Mouse (Mus musculus) liver, embryonic 13.5 days (tissue): ENCODE results near the gene Caskin2. TPM values are rescaled to one million over a fixed set of nuclear protein-coding genes. Genes with fewer than 3 reads are reported as not detected.

Experiments
- ATAC-seq: fragments of 200-750 bp; cut with Nextera tagmentation; 2 replicates; pipeline ENCODE4 v1.8.0; 2017; ENCODE audit warnings: low read depth, mild to moderate bottlenecking, moderate number of reproducible peaks, moderate library complexity
- DNase-seq: peaks from one replicate; pipeline ENCODE4 v3.0.0; 2022
- H3K27ac ChIP-seq: fragments of 300-500 bp; sonication (generic); 2 replicates; pipeline ENCODE4 v1.5.1; 2015; ENCODE audit warnings: moderate library complexity, mild to moderate bottlenecking, inconsistent platforms
- H3K27me3 ChIP-seq: fragments of 300-500 bp; sonication (generic); 2 replicates; pipeline ENCODE4 v1.6.1; 2015; ENCODE audit warnings: mild to moderate bottlenecking, inconsistent platforms
- H3K36me3 ChIP-seq: fragments of 300-500 bp; sonication (generic); 2 replicates; pipeline ENCODE4 v1.6.1; 2015; ENCODE audit warnings: mild to moderate bottlenecking, inconsistent platforms
- H3K4me1 ChIP-seq: fragments of 300-500 bp; sonication (generic); replicated peaks from 2 replicates; pipeline ENCODE4 v1.6.1; 2015; ENCODE audit warnings: inconsistent platforms
- H3K4me2 ChIP-seq: fragments of 300-500 bp; sonication (generic); 2 replicates; pipeline ENCODE4 v1.6.1; 2015; ENCODE audit warnings: inconsistent platforms, mild to moderate bottlenecking, moderate library complexity
- H3K4me3 ChIP-seq: fragments of 300-500 bp; sonication (generic); replicated peaks from 2 replicates; pipeline ENCODE4 v1.5.1; 2015; ENCODE audit warnings: mild to moderate bottlenecking, inconsistent platforms
- H3K9ac ChIP-seq: fragments of 300-500 bp; sonication (generic); 2 replicates; pipeline ENCODE4 v1.6.1; 2015; ENCODE audit warnings: mild to moderate bottlenecking, inconsistent platforms
- H3K9me3 ChIP-seq: fragments of 300-500 bp; sonication (generic); replicated peaks from 2 replicates; pipeline ENCODE4 v1.6.1; 2016; ENCODE audit warnings: inconsistent platforms
- WGBS: fragments of 180-500 bp; shearing (Covaris S2); methylation state at CpG from one replicate; pipeline ENCODE4 v1.1.7; 2015; ENCODE audit not compliant: insufficient replicate concordance; 5-methylcytosine and 5-hydroxymethylcytosine counted together
- polyA plus RNA-seq: library from polyadenylated mRNA; unstranded; fragments of >200 nt; fragmentation: Nextera tagmentation; extraction: Ambion mirVana; gene quantifications from 2 replicates; pipeline ENCODE4 v1.2.1, GENCODE M21; 2015

The Caskin2 gene
- polyA plus RNA-seq, 1 experiment from 2014 or later, result 5.7 TPM

- DNase-seq (no peak), ATAC-seq (peak; percentile 73)
- H3K4me3 ChIP-seq, result peak overlapping the region; percentile 28
- 15% methylated on average over 3 of the region's 3 CpGs for WGBS
- no peaks in the 10 kb centered on the region for H3K9me3 ChIP-seq
- peaks cover 81% of the 10 kb centered on the region for H3K4me1 ChIP-seq
- H3K27me3 ChIP-seq, result no peaks in the 10 kb centered on the region
- H3K4me2 ChIP-seq, result peak overlapping the region; percentile 55
- no peaks in the 10 kb centered on the region; the same call in 1 of the 2 replicates for H3K36me3 ChIP-seq
- peak overlapping the region; percentile 53 for H3K9ac ChIP-seq
- peak overlapping the region; percentile 80 for H3K27ac ChIP-seq
Measured at GRCm38 (mm10) chr11:115831518-115831917, 18.1 kb upstream of the Caskin2 start.

GRCm38 (mm10) chr11:115830550-115831325, 17.3 kb upstream of the Caskin2 start:
- Histone ChIP-seq H3K4me3 (peak overlapping the region; percentile 28), H3K4me1 (peaks cover 87% of the 10 kb centered on the region), H3K9ac (peak overlapping the region; percentile 53), H3K9me3 (no peaks in the 10 kb centered on the region), H3K27me3 (no peaks in the 10 kb centered on the region; the same call in 1 of the 2 replicates), H3K27ac (peak overlapping the region; percentile 80), H3K4me2 (peak overlapping the region; percentile 55), H3K36me3 (no peaks in the 10 kb centered on the region; the same call in 1 of the 2 replicates)
- 38% methylated on average over 25 of the region's 25 CpGs for WGBS
- no peak for DNase-seq
- ATAC-seq, result no peak

- H3K9ac ChIP-seq, result no peak overlapping the region
Measured at GRCm38 (mm10) chr11:115829036-115829435, 15.6 kb upstream of the Caskin2 start.

GRCm38 (mm10) chr11:115827624-115828023, 14.2 kb upstream of the Caskin2 start:
- WGBS, result 71% methylated on average over 6 of the region's 6 CpGs
- Histone ChIP-seq H3K4me1 (peaks cover 87% of the 10 kb centered on the region), H3K27ac (no peak overlapping the region)

More at GRCm38 (mm10) chr11:115829036-115829435, 15.6 kb upstream of the Caskin2 start:
- Histone ChIP-seq H3K4me1 (peaks cover 93% of the 10 kb centered on the region), H3K4me2 (no peak overlapping the region), H3K27me3 (no peaks in the 10 kb centered on the region; the same call in 1 of the 2 replicates), H3K9me3 (no peaks in the 10 kb centered on the region), H3K27ac (peak overlapping the region; percentile 25; the same call in 1 of the 2 replicates), H3K36me3 (no peaks in the 10 kb centered on the region), H3K4me3 (no peak overlapping the region)
- WGBS, result 49% methylated on average over 4 of the region's 4 CpGs
- DNase-seq (no peak), ATAC-seq (no peak)

GRCm38 (mm10) chr11:115826487-115826886, 13.0 kb upstream of the Caskin2 start:
- WGBS, result 66% methylated on average over 5 of the region's 5 CpGs
- H3K4me3 ChIP-seq, result no peak overlapping the region
- H3K27me3 ChIP-seq, result no peaks in the 10 kb centered on the region; the same call in 1 of the 2 replicates
- no peak overlapping the region for H3K9ac ChIP-seq
- H3K27ac ChIP-seq, result no peak overlapping the region
- no peaks in the 10 kb centered on the region for H3K9me3 ChIP-seq
- DNase-seq, result no peak
- H3K36me3 ChIP-seq, result peaks cover 12% of the 10 kb centered on the region
- peaks cover 75% of the 10 kb centered on the region for H3K4me1 ChIP-seq
- H3K4me2 ChIP-seq, result no peak overlapping the region
- no peak for ATAC-seq

More at GRCm38 (mm10) chr11:115827624-115828023, 14.2 kb upstream of the Caskin2 start:
- Histone ChIP-seq H3K9me3 (no peaks in the 10 kb centered on the region), H3K4me2 (no peak overlapping the region), H3K9ac (no peak overlapping the region; the same call in 1 of the 2 replicates), H3K36me3 (peaks cover 2% of the 10 kb centered on the region; the same call in 1 of the 2 replicates), H3K27me3 (no peaks in the 10 kb centered on the region; the same call in 1 of the 2 replicates), H3K4me3 (no peak overlapping the region)
- ATAC-seq, result no peak
- DNase-seq, result no peak

GRCm38 (mm10) chr11:115824813-115825212, 11.4 kb upstream of the Caskin2 start:
- Histone ChIP-seq H3K4me1 (peaks cover 59% of the 10 kb centered on the region), H3K27ac (no peak overlapping the region; the same call in 1 of the 2 replicates), H3K36me3 (peaks cover 29% of the 10 kb centered on the region), H3K4me2 (peak overlapping the region; percentile 91), H3K9ac (peak overlapping the region; percentile 88), H3K9me3 (no peaks in the 10 kb centered on the region), H3K4me3 (peak overlapping the region; percentile 83), H3K27me3 (no peaks in the 10 kb centered on the region; the same call in 1 of the 2 replicates)
- DNase-seq, result no peak
- 19% methylated on average over 11 of the region's 11 CpGs for WGBS
- no peak for ATAC-seq

- Histone ChIP-seq H3K4me2 (peak within 1 kb of the TSS; percentile 91), H3K27me3 (no peaks in the 10 kb centered on the region; the same call in 1 of the 2 replicates), H3K4me3 (peak within 1 kb of the TSS; percentile 83), H3K36me3 (peaks cover 34% of the 10 kb centered on the region), H3K27ac (peak within 1 kb of the TSS; percentile 74), H3K4me1 (peaks cover 51% of the 10 kb centered on the region), H3K9ac (peak within 1 kb of the TSS; percentile 88), H3K9me3 (no peaks in the 10 kb centered on the region)
- DNase-seq (peak; percentile 86), ATAC-seq (peak; percentile 96)
- under 1% methylated on average over 84 of the region's 87 CpGs for WGBS
Measured at GRCm38 (mm10) chr11:115823774-115824740, 10.6 kb upstream of the Caskin2 start, which contains the start of gene Llgl2. Llgl2 (plus strand) TSS chr11:115824049.

- H3K4me2 ChIP-seq, result no peak overlapping the region
- ATAC-seq (no peak), DNase-seq (no peak)
- no peaks in the 10 kb centered on the region for H3K9me3 ChIP-seq
- H3K9ac ChIP-seq, result no peak overlapping the region; the same call in 1 of the 2 replicates
- H3K27me3 ChIP-seq, result no peaks in the 10 kb centered on the region; the same call in 1 of the 2 replicates
- H3K4me1 ChIP-seq, result peaks cover 31% of the 10 kb centered on the region
- H3K36me3 ChIP-seq, result peaks cover 55% of the 10 kb centered on the region
- no peak overlapping the region for H3K27ac ChIP-seq
- WGBS, result 66% methylated on average over 4 of the region's 4 CpGs
- H3K4me3 ChIP-seq, result no peak overlapping the region
Measured at GRCm38 (mm10) chr11:115821001-115821400, 7.6 kb upstream of the Caskin2 start.

GRCm38 (mm10) chr11:115819915-115820623, 6.6 kb upstream of the Caskin2 start:
- Histone ChIP-seq H3K4me3 (no peak overlapping the region), H3K27ac (no peak overlapping the region), H3K36me3 (peaks cover 55% of the 10 kb centered on the region), H3K9ac (peak overlapping the region; percentile 19; the same call in 1 of the 2 replicates), H3K4me2 (no peak overlapping the region), H3K27me3 (no peaks in the 10 kb centered on the region), H3K4me1 (peaks cover 33% of the 10 kb centered on the region), H3K9me3 (no peaks in the 10 kb centered on the region)
- ATAC-seq (no peak), DNase-seq (no peak)
- 89% methylated on average over 16 of the region's 16 CpGs for WGBS

GRCm38 (mm10) chr11:115817331-115817730, 3.9 kb upstream of the Caskin2 start:
- H3K9me3 ChIP-seq, result no peaks in the 10 kb centered on the region
- H3K4me3 ChIP-seq, result no peak overlapping the region
- H3K27me3 ChIP-seq, result no peaks in the 10 kb centered on the region
- no peak overlapping the region for H3K9ac ChIP-seq
- no peak for ATAC-seq
- no peak overlapping the region for H3K27ac ChIP-seq
- H3K4me1 ChIP-seq, result peaks cover 29% of the 10 kb centered on the region
- H3K36me3 ChIP-seq, result peaks cover 51% of the 10 kb centered on the region
- WGBS, result 87% methylated on average over 5 of the region's 5 CpGs
- H3K4me2 ChIP-seq, result no peak overlapping the region
- DNase-seq, result no peak
